Mouse (Mus musculus) forebrain, embryonic 10.5 days (tissue): ENCODE results near the gene Dph1. TPM values are rescaled to one million over a fixed set of nuclear protein-coding genes. Genes with fewer than 3 reads are reported as not detected.
A peak's percentile ranks its signal among the peaks of the same experiment; 100 is the strongest.

Source experiments
- DNase-seq: peaks from one replicate; pipeline ENCODE4 v3.0.0-alpha.2; 2017; ENCODE audit warnings: low spot score; ENCODE audit errors: extremely low spot score
- H3K27ac ChIP-seq: fragments of 300-500 bp; sonication (generic); 2 replicates; pipeline ENCODE4 v1.5.1; 2016; ENCODE audit warnings: mild to moderate bottlenecking
- H3K27me3 ChIP-seq: fragments of 300-500 bp; sonication (generic); 2 replicates; pipeline ENCODE4 v1.6.1; 2016; ENCODE audit warnings: mild to moderate bottlenecking; ENCODE audit not compliant: poor library complexity, severe bottlenecking
- H3K36me3 ChIP-seq: fragments of 300-500 bp; sonication (generic); replicated peaks from 2 replicates; pipeline ENCODE4 v1.6.1; 2016; ENCODE audit warnings: mild to moderate bottlenecking, moderate library complexity
- H3K4me1 ChIP-seq: fragments of 300-500 bp; sonication (generic); 2 replicates; pipeline ENCODE4 v1.6.1; 2016
- H3K4me3 ChIP-seq: fragments of 300-500 bp; sonication (generic); 2 replicates; pipeline ENCODE4 v1.5.1; 2016; ENCODE audit warnings: mild to moderate bottlenecking, moderate library complexity
- H3K9me3 ChIP-seq: fragments of 300-500 bp; sonication (generic); 2 replicates; pipeline ENCODE4 v1.6.1; 2016; ENCODE audit warnings: mild to moderate bottlenecking, moderate library complexity
- WGBS: fragments of 180-500 bp; shearing (Covaris S2); methylation state at CpG from one replicate; pipeline ENCODE4 v1.1.7; 2016; 5-methylcytosine and 5-hydroxymethylcytosine counted together
- polyA plus RNA-seq: library from polyadenylated mRNA; unstranded; fragments of >200 nt; fragmentation: Nextera tagmentation; extraction: Ambion mirVana; gene quantifications from 2 replicates; pipeline ENCODE4 v1.2.1, GENCODE M21; 2016

Dph1 gene
- polyA plus RNA-seq, 1 experiment from 2014 or later, result 29.5 TPM

- Histone ChIP-seq H3K4me1 (peaks cover 58% of the 10 kb centered on the region), H3K4me3 (no peak overlapping the region), H3K9me3 (no peaks in the 10 kb centered on the region), H3K27me3 (peaks cover 93% of the 10 kb centered on the region), H3K36me3 (no peaks in the 10 kb centered on the region), H3K27ac (no peak overlapping the region)
- 78% methylated on average over 4 of the region's 4 CpGs for WGBS
- DNase-seq, result no peak
Observed at GRCm38 (mm10) chr11:75198792-75199191, 7.8 kb upstream of the Dph1 start.

DNA sequence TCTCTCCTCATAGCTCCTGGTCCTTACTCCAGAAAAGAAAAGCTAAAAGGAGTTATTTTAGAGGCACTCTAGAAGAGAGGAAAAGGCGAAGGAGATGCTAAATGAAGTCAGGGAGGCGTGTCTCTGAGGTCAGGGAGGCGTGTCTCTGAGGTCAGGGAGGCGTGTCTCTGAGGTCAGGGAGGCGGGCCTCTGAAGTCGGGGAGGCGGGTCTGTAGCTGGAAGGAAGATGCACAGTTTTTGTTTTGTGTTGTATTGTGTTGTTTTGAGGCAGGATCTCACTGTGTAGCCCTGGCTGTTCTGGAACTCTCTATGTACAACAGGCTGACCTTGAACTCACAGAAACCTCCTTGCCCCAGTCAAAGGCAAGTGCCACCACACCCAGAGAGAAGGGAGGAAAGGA lies 6.9 kb upstream of the Dph1 start:
- no peaks in the 10 kb centered on the region for H3K9me3 ChIP-seq
- peaks cover 58% of the 10 kb centered on the region for H3K4me1 ChIP-seq
- H3K27me3 ChIP-seq, result peaks cover 93% of the 10 kb centered on the region

DNA sequence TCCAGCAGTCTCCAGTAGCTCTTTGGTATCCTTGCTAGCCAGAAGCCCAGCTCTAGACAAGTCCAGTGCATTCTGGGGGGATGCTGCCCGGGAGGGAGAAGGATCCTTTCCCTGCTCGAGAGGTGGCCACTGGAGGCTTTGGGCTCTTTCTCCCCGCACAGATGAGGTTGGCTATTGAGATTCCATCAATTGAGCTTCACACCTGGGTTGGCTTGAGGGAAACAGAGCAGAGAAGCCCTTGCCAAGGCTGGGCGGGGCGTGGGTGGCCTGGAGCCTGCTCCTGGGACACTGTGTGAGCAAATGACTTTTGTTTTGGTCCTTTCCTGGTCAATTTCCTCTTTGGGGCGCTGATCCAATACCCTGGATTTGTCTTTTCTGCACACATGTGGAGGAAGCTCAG lies 5.1 kb upstream of the Dph1 start:
- Histone ChIP-seq H3K36me3 (no peaks in the 10 kb centered on the region), H3K27ac (no peak overlapping the region), H3K27me3 (peaks cover 99% of the 10 kb centered on the region), H3K9me3 (no peaks in the 10 kb centered on the region), H3K4me1 (peaks cover 64% of the 10 kb centered on the region), H3K4me3 (no peak overlapping the region)
- WGBS, result 36% methylated on average over 6 of the region's 6 CpGs
- no peak for DNase-seq

More for the DNA sequence above, 6.9 kb upstream of the Dph1 start:
- no peak for DNase-seq
- Histone ChIP-seq H3K4me3 (no peak overlapping the region), H3K36me3 (no peaks in the 10 kb centered on the region), H3K27ac (no peak overlapping the region)
- WGBS, result 39% methylated on average over 7 of the region's 7 CpGs

DNA sequence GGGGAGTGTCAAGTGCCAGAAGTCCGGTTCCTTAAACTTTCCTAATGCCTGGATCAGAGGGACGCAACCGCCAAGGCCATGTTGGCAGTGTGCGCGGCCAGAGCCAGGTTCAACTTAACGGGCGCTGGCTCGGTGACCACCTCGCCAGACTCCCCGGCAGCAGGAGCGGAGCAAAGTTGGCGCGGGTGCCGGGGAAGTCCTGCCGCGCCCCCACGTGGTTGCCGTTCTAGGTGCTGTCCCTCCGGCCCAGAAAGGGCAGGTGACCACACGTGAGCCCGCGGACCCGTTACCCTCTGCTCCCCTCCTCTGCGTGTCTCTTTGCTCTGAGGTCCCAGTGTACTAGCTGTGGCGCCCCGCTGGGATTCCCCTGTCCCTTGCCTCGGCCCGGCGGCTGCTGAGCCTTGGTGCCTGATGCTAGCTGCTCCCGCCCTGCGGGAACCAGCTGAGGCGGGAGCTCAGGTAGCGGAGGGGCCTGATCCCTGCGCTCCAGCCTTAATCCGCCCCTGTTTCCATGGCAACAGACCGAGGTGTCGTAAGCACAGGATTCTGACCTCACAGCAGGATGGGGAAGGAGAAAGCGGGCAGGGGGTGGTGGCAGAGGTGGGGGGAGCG lies 3.9 kb upstream of the Dph1 start:
- no peaks in the 10 kb centered on the region for H3K9me3 ChIP-seq
- H3K27ac ChIP-seq, result peak overlapping the region; percentile 70
- peaks cover 73% of the 10 kb centered on the region for H3K4me1 ChIP-seq
- under 1% methylated on average over 39 of the region's 39 CpGs for WGBS
- peak overlapping the region; percentile 58 for H3K4me3 ChIP-seq
- DNase-seq, result peak; percentile 77
- H3K27me3 ChIP-seq, result peaks cover 92% of the 10 kb centered on the region
- H3K36me3 ChIP-seq, result no peaks in the 10 kb centered on the region

DNA sequence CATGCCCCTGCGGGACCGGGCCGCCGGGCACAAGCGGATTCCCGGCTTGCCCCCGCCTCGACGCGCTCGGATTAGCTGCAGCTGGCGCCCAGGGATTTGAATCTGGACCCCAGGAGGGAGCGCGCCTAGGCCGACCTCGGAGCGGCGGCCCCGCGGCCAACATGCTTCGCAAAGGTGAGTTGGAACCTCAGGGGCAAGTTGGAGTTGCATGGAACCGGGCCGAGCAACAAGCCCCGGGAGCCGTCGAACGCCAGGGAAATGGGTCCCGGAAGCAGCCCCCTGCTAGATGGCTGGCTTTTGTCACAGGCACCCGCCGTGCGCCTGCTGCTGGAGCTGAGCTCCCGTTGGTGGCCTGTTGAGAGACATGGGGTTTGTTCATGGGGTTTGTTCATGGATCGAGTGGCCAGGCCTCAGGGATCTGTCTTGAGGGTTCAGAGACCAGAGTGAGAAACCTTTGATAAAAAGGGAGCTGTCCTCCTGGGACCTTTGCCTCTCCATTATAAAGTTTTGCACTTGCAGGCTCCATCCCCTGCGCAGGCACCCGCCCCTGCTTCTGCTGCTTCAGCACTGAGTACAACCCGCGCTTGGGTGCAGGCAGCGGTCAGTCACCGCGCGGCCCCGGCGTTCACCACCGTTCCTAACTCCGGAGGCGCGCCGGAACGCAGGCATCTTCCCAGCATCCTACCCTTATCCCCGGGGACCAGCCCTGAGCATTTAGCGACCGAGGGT lies 3.2 kb upstream of the Dph1 start:
- Histone ChIP-seq H3K4me1 (peaks cover 79% of the 10 kb centered on the region), H3K27ac (peak overlapping the region; percentile 70; the same call in 1 of the 2 replicates), H3K9me3 (no peaks in the 10 kb centered on the region)

DNA sequence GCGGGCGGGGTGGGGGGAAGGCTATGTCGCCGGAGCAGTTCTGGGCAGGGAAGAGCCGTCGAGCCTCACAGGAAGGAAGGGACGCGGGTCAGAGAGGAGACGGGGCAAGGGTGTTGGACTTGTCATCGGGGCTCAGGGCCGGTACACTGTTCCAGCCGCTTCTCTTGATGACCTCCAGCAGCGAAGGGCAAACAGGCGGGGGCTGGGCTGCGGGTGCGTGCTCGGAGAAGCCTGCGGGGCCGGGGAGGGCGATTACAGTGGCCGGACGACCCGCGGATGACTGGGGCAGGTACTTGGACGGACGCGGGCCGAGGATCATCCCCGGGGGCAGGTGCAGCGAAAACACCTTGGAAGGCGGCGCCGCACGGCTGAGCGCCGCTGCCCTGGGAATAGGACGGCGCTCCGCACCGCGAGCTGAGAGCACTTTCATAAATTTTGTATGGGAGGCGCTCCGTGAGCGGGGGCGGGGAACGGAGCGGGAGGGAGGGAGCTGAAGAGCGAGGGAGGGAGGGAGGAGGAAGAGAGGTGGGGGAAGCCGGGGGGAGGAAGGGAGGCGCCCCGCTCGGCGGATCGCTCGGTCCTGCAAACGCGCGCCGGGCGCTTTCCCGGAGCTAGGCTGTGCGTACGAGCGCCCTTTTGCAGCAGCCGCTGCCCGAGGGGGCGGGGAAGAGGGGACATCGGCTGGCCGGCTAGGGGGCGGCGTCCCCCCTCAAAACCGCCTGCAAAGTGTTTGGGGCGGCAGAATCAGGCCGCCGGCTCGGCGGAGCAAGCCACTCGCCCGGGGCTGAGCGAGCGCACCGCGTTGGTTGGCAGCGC lies 2.4 kb upstream of the Dph1 start, which contains the start of gene Rtn4rl1:
Gene Rtn4rl1 (plus strand): TSS at position 528 of the 816 bp plus-strand sequence.
- H3K36me3 ChIP-seq, result no peaks in the 10 kb centered on the region
- H3K27me3 ChIP-seq, result peaks cover 78% of the 10 kb centered on the region
- H3K9me3 ChIP-seq, result no peaks in the 10 kb centered on the region
- under 1% methylated on average over 84 of the region's 84 CpGs for WGBS
- H3K4me1 ChIP-seq, result peaks cover 85% of the 10 kb centered on the region
- DNase-seq, result peak; percentile 45
- peak within 1 kb of the TSS; percentile 58 for H3K4me3 ChIP-seq
- H3K27ac ChIP-seq, result peak within 1 kb of the TSS; percentile 70; the same call in 1 of the 2 replicates

More for the DNA sequence above, 3.2 kb upstream of the Dph1 start:
- Histone ChIP-seq H3K36me3 (no peaks in the 10 kb centered on the region), H3K4me3 (peak overlapping the region; percentile 58), H3K27me3 (peaks cover 86% of the 10 kb centered on the region)
- under 1% methylated on average over 52 of the region's 52 CpGs for WGBS
- DNase-seq, result peak; percentile 54

- H3K9me3 ChIP-seq, result no peaks in the 10 kb centered on the region
Observed at GRCm38 (mm10) chr11:75192336-75193214, 1.5 kb upstream of the Dph1 start.

DNA sequence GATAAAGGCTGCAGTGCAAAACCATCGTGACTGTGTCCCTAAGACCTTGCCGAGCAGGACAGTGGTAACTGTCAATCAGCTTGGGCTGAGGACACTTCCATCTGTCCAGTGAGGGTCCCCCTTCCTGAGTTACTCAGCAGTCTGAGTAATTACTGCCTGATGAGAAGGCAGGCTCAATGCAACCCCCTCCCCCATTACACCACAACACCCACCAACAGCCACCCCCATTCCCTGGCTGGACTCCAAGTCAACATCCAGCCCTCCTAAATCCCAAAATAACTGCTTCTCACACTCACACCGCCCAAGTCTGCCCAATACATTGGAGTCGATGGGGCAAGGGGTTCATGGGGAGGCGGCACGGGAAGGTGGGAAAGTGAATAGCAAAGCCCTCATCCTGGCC lies 800 bp upstream of the Dph1 start:
- H3K9me3 ChIP-seq, result no peaks in the 10 kb centered on the region
- no peak overlapping the region for H3K27ac ChIP-seq
- H3K36me3 ChIP-seq, result no peaks in the 10 kb centered on the region
- H3K4me3 ChIP-seq, result no peak overlapping the region
- peaks cover 75% of the 10 kb centered on the region for H3K4me1 ChIP-seq
- peaks cover 62% of the 10 kb centered on the region for H3K27me3 ChIP-seq
- 58% methylated on average over 6 of the region's 6 CpGs for whole genome bisulfite sequencing
- DNase-seq, result no peak

More at GRCm38 (mm10) chr11:75192336-75193214, 1.5 kb upstream of the Dph1 start:
- H3K4me3 ChIP-seq, result peak overlapping the region; percentile 58
- peak; percentile 77 for DNase-seq
- H3K27me3 ChIP-seq, result peaks cover 69% of the 10 kb centered on the region
- no peaks in the 10 kb centered on the region for H3K36me3 ChIP-seq
- WGBS, result 22% methylated on average over 13 of the region's 13 CpGs
- H3K27ac ChIP-seq, result no peak overlapping the region
- peaks cover 80% of the 10 kb centered on the region for H3K4me1 ChIP-seq

GRCm38 (mm10) chr11:75190371-75190724 lies 693 bp downstream of the Dph1 start:
- peaks cover 47% of the 10 kb centered on the region for H3K27me3 ChIP-seq
- peaks cover 61% of the 10 kb centered on the region for H3K4me1 ChIP-seq
- DNase-seq, result peak; percentile 86
- H3K27ac ChIP-seq, result peak overlapping the region; percentile 66
- WGBS, result under 1% methylated on average over 24 of the region's 24 CpGs
- H3K36me3 ChIP-seq, result peaks cover 5% of the 10 kb centered on the region; the same call in 1 of the 2 replicates
- no peaks in the 10 kb centered on the region for H3K9me3 ChIP-seq
- H3K4me3 ChIP-seq, result peak overlapping the region; percentile 92

GRCm38 (mm10) chr11:75189713-75190370 lies 1.2 kb downstream of the Dph1 start:
- H3K4me1 ChIP-seq, result peaks cover 55% of the 10 kb centered on the region

DNA sequence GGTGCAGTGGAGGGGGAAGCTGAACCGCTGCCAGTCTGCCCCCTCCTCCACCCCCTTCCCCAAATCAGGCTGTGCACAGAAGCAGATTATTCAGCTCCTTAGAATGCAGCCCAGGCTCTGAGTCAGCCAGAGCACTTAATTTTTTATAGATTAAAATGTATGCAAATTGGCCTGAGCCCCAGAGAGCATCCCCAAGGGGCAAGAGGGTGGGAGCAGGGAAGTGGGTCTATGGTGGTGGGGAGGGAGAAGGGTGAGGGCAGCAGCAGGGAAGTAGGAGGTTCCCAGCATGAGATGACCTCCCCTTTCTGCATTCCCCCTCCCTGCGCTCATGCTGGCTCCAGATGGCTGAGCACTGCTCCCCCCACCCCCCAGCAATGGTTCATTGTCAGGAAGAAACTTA lies 6.1 kb downstream of the Dph1 start:
- no peaks in the 10 kb centered on the region for H3K9me3 ChIP-seq
- DNase-seq, result no peak
- H3K36me3 ChIP-seq, result peaks cover 59% of the 10 kb centered on the region
- H3K4me3 ChIP-seq, result no peak overlapping the region
- H3K4me1 ChIP-seq, result peaks cover 16% of the 10 kb centered on the region
- no peak overlapping the region for H3K27ac ChIP-seq
- no peaks in the 10 kb centered on the region for H3K27me3 ChIP-seq
- 71% methylated on average over 2 of the region's 2 CpGs for WGBS

More at GRCm38 (mm10) chr11:75189713-75190370, 1.2 kb downstream of the Dph1 start:
- peaks cover 10% of the 10 kb centered on the region for H3K36me3 ChIP-seq
- DNase-seq, result no peak
- peak overlapping the region; percentile 66 for H3K27ac ChIP-seq
- H3K27me3 ChIP-seq, result peaks cover 42% of the 10 kb centered on the region
- under 1% methylated on average over 22 of the region's 22 CpGs for WGBS
- no peaks in the 10 kb centered on the region for H3K9me3 ChIP-seq
- H3K4me3 ChIP-seq, result peak overlapping the region; percentile 92
